Mouse (Mus musculus) G1E (cell line): ENCODE data around the gene Flvcr2.

ENCODE experiments used
- CTCF ChIP-seq: IDR thresholded peaks from 2 replicates; pipeline ENCODE4 v1.5.1; 2012; ENCODE audit warnings: low read depth, low read length, inconsistent platforms, mixed read lengths
- GATA1 ChIP-seq: IDR thresholded peaks from 2 replicates; pipeline ENCODE4 v1.6.1; 2012; ENCODE audit warnings: borderline replicate concordance, low read length, inconsistent platforms, mixed read lengths
- GATA2 ChIP-seq: IDR thresholded peaks from 2 replicates; pipeline ENCODE4 v1.6.1; 2012; ENCODE audit warnings: low read depth, low read length, inconsistent platforms, borderline replicate concordance
- POLR2AphosphoS5 ChIP-seq: IDR thresholded peaks from 2 replicates; pipeline ENCODE4 v1.6.1; 2012; ENCODE audit warnings: low read depth, low read length, inconsistent platforms; ENCODE audit not compliant: insufficient replicate concordance
- TAL1 ChIP-seq: conservative IDR thresholded peaks from 2 replicates; pipeline ENCODE4 v1.6.1; 2012; ENCODE audit warnings: low read depth, low read length, inconsistent platforms, mixed read lengths

- TF ChIP-seq CTCF (no peak), TAL1 (no peak), GATA1 (no peak), POLR2AphosphoS5 (no peak), GATA2 (no peak)
Observed at GRCm38 (mm10) chr12:85781606-85782005, 35.3 kb downstream of the Flvcr2 start.
